8 mouse cellular contexts compared by ENCODE assay signal in the genomic region with DNA sequence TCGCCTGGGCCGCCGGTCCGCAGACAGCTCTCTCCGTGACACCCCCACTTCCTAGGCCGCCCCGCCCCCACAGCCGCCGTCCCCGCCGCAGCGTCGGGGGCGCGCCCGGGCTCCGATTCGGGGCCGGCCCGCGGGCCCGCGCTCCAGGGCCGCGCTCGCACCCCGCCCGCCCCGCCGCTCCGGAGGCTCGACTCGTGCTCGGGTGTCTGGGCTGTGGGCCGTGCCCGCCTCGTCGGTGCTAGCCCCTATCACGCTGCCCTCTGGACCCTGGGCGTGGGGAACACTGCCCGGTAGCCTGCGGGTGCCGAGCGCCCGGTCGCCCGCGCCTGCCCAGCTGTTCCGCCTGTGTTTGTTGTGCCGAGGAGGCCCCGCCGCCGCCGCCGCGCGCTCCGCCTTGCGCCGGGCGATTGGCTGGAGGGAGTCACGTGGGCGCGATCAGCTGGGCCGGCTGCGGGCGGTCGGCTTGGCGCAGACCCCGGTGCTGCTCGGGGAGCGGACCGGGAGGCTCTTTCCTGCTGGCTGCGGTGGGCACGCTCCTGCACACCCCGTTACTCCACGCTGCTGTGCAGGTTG. TPM values are rescaled to one million over a fixed set of nuclear protein-coding genes. Genes with fewer than 3 reads are reported as not detected.
DNase-seq lines count a peak whose midpoint lies in the region; ATAC-seq lines count a peak whose summit lies in the region.

No protein-coding gene starts in this region.

- ATAC-seq in inflammation-experienced regulatory T-cells, adult 6 months = peak; percentile 41
- ATAC-seq in megakaryocyte progenitor cell, adult 5-6 weeks (replicated peaks; ENCODE audit: poor library complexity) = peak; percentile 33

- DNase-seq in adrenal gland, adult 18-20 months (ENCODE audit: low spot score in 2 of 2) = peak; percentile 91 to 94
- DNase-seq in embryo, embryonic 10 days (ENCODE audit: low spot score) = peak; percentile 90
- peak; percentile 94 for DNase-seq in gastrocnemius, postnatal 10 days
- DNase-seq in left cerebral cortex, postnatal 10 days (ENCODE audit: extremely low spot score in 1 of 2, low spot score in 2 of 2) = peak; percentile 85 to 96
- DNase-seq in right cerebral cortex, postnatal 25 days = peak; percentile 95
- DNase-seq in urinary bladder, postnatal 36 days (ENCODE audit: low spot score in 2 of 2) = peak; percentile 85 to 91

- intact Hi-C loops in left cerebral cortex, postnatal 10 days (cut with DNase I) = no loop called here

RNA-seq across cellular contexts. Expression of gene Ypel5, which starts 1.0 kb away (rescaled TPM):
- 10 to 100 TPM; 58.2 to 64.8 TPM for total RNA-seq in adrenal gland, adult 18-20 months (2021)
- 10 to 100 TPM; 30.6 to 32.5 TPM for total RNA-seq in gastrocnemius, postnatal 10 days (2021)
- polyA plus RNA-seq in inflammation-experienced regulatory T-cells, adult 6 months (2017; shearing (Covaris generic)) = 10 to 100 TPM; 77.9 to 83.0 (median 79.6) TPM
- 10 to 100 TPM; 49.3 to 53.5 TPM for total RNA-seq in left cerebral cortex, postnatal 10 days (2021)
- total RNA-seq in megakaryocyte progenitor cell, adult 5-6 weeks (2015) = 37.1 and 39.7 TPM in 2 replicates
- total RNA-seq in megakaryocyte progenitor cell, adult 5-6 weeks (2017) = 37.0 and 52.3 TPM in 2 replicates

Comparison
In these comparisons a context has a peak if more than half of its experiments do, and no peak if none do; other contexts are left out.
1. Peak in every context shown above with its lines: DNase-seq and ATAC-seq.